Mouse (Mus musculus) thymus, adult 2 months (tissue): Measurements from ENCODE around the gene N4bp2l2.

ENCODE experiments used
- CTCF ChIP-seq: fragments of 200-500 bp; IDR thresholded peaks from 2 replicates; pipeline ENCODE4 v1.5.1; 2012; ENCODE audit warnings: mild to moderate bottlenecking, control low read depth, low read length, moderate library complexity, borderline replicate concordance; ENCODE audit not compliant: control insufficient read depth, poor library complexity, insufficient read depth; ENCODE audit errors: extremely low read depth
- POLR2A ChIP-seq: fragments of 200-500 bp; IDR thresholded peaks from 2 replicates; pipeline ENCODE4 v1.6.1; 2012; ENCODE audit warnings: mild to moderate bottlenecking, low read length, control low read depth, moderate library complexity; ENCODE audit not compliant: control insufficient read depth, poor library complexity, insufficient read depth; ENCODE audit errors: extremely low read depth

- TF ChIP-seq POLR2A: no peak
- TF ChIP-seq CTCF: no peak
These were observed 67.5 kb downstream of the N4bp2l2 start for GRCm38 (mm10) chr5:150598202-150599119.
